ENCODE assay signal across 8 mouse cellular contexts in genomic region chr14:54714121-54714520, GRCm38 (mm10). TPM values are rescaled to one million over a fixed set of nuclear protein-coding genes. Genes with fewer than 3 reads are reported as not detected.
DNase-seq lines count a peak whose midpoint lies in the region; ATAC-seq and TF ChIP-seq lines count a peak whose summit lies in the region.

No protein-coding gene starts in this region.

- H3K27me3 ChIP-seq in embryonic facial prominence, embryonic 12.5 days: no peaks in the 10 kb centered on the region
- peaks cover 9% of the 10 kb centered on the region; the same call in 1 of the 2 replicates for H3K27me3 ChIP-seq in heart, embryonic 10.5 days (ENCODE audit: insufficient read depth, poor library complexity, severe bottlenecking)
- no peaks in the 10 kb centered on the region for H3K27me3 ChIP-seq in kidney, embryonic 14.5 days (ENCODE audit: control insufficient read depth, insufficient read depth, low read length)
- H3K27me3 ChIP-seq in limb, embryonic 14.5 days (ENCODE audit: control insufficient read depth, insufficient read depth, low read length): no peaks in the 10 kb centered on the region
- H3K27me3 ChIP-seq in midbrain, embryonic 16.5 days (ENCODE audit: control insufficient read depth, insufficient read depth, low read depth, low read length): no peaks in the 10 kb centered on the region; the same call in 1 of the 2 replicates
- H3K27me3 ChIP-seq in spleen, adult 2 months (ENCODE audit: control insufficient read depth, insufficient read depth, low read length): no peaks in the 10 kb centered on the region

- H3K9ac ChIP-seq in embryonic facial prominence, embryonic 12.5 days: no peak overlapping the region
- H3K9ac ChIP-seq in kidney, embryonic 14.5 days (ENCODE audit: low read depth, low read length): no peak overlapping the region
- H3K9ac ChIP-seq in limb, embryonic 14.5 days (ENCODE audit: low read depth, low read length, severe bottlenecking): no peak overlapping the region
- H3K9ac ChIP-seq in midbrain, embryonic 16.5 days (ENCODE audit: low read depth, low read length): peak overlapping the region; percentile 70

- no peaks in the 10 kb centered on the region for H3K9me3 ChIP-seq in embryonic facial prominence, embryonic 12.5 days
- H3K9me3 ChIP-seq in heart, embryonic 10.5 days: no peaks in the 10 kb centered on the region
- H3K9me3 ChIP-seq in kidney, embryonic 14.5 days (ENCODE audit: control insufficient read depth, low read length): no peaks in the 10 kb centered on the region; the same call in 1 of the 2 replicates
- no peaks in the 10 kb centered on the region for H3K9me3 ChIP-seq in limb, embryonic 14.5 days (ENCODE audit: control insufficient read depth, low read length)
- H3K9me3 ChIP-seq in midbrain, embryonic 16.5 days (replicated peaks; ENCODE audit: control insufficient read depth, low read length, poor library complexity, severe bottlenecking): no peaks in the 10 kb centered on the region

- under 1% methylated on average over 13 of the region's 13 CpGs for WGBS in embryonic facial prominence, embryonic 12.5 days
- under 1% methylated on average over 13 of the region's 13 CpGs for WGBS in heart, embryonic 10.5 days
- under 1% methylated on average over 13 of the region's 13 CpGs for WGBS in kidney, embryonic 14.5 days
- 2% methylated on average over 13 of the region's 13 CpGs for WGBS in limb, embryonic 14.5 days
- 1% methylated on average over 13 of the region's 13 CpGs for WGBS in midbrain, embryonic 16.5 days
- WGBS in spleen, adult 2 months: under 1% methylated on average over 13 of the region's 13 CpGs

- H3K36me3 ChIP-seq in embryonic facial prominence, embryonic 12.5 days: no peaks in the 10 kb centered on the region
- H3K36me3 ChIP-seq in heart, embryonic 10.5 days: no peaks in the 10 kb centered on the region
- no peaks in the 10 kb centered on the region for H3K36me3 ChIP-seq in kidney, embryonic 14.5 days (ENCODE audit: control insufficient read depth, insufficient read depth, low read length)
- no peaks in the 10 kb centered on the region for H3K36me3 ChIP-seq in limb, embryonic 14.5 days (ENCODE audit: control insufficient read depth, insufficient read depth, low read length)
- no peaks in the 10 kb centered on the region for H3K36me3 ChIP-seq in midbrain, embryonic 16.5 days (ENCODE audit: control insufficient read depth, insufficient read depth, low read length)
- no peaks in the 10 kb centered on the region for H3K36me3 ChIP-seq in spleen, adult 2 months (ENCODE audit: control insufficient read depth, insufficient read depth, low read length)

- DNase-seq in CD4-positive helper T cell, adult 2 months (ENCODE audit: low read depth, low spot score): peak; percentile 73
- peak; percentile 35 for DNase-seq in adrenal gland, postnatal 25 days
- peak; percentile 88 for DNase-seq in heart, embryonic 10.5 days (ENCODE audit: low spot score)
- DNase-seq in limb, embryonic 14.5 days (ENCODE audit: low spot score): peak; percentile 82
- DNase-seq in spleen, adult 2 months (ENCODE audit: low read depth in 1 of 2, low spot score in 2 of 2): peak; percentile 37 to 54

- H3K4me1 ChIP-seq in embryonic facial prominence, embryonic 12.5 days: 0 out of 2 replicates have a peak, but pooled peaks cover 5% of the 10 kb centered on the region
- peaks cover 21% of the 10 kb centered on the region for H3K4me1 ChIP-seq in heart, embryonic 10.5 days
- H3K4me1 ChIP-seq in kidney, embryonic 14.5 days (ENCODE audit: control insufficient read depth, insufficient read depth, low read length): peaks cover 6% of the 10 kb centered on the region; the same call in 1 of the 2 replicates
- H3K4me1 ChIP-seq in limb, embryonic 14.5 days (ENCODE audit: control insufficient read depth, insufficient read depth, low read length): no peaks in the 10 kb centered on the region
- peaks cover 9% of the 10 kb centered on the region; the same call in 1 of the 2 replicates for H3K4me1 ChIP-seq in midbrain, embryonic 16.5 days (ENCODE audit: control insufficient read depth, insufficient read depth, low read length)
- peaks cover 10% of the 10 kb centered on the region; the same call in 1 of the 2 replicates for H3K4me1 ChIP-seq in spleen, adult 2 months (ENCODE audit: control insufficient read depth, insufficient read depth, insufficient read length)

- no peak overlapping the region for H3K27ac ChIP-seq in embryonic facial prominence, embryonic 12.5 days
- no peak overlapping the region for H3K27ac ChIP-seq in heart, embryonic 10.5 days
- H3K27ac ChIP-seq in kidney, embryonic 14.5 days (ENCODE audit: low read depth, low read length): no peak overlapping the region
- no peak overlapping the region for H3K27ac ChIP-seq in limb, embryonic 14.5 days (replicated peaks; ENCODE audit: low read depth, low read length)
- H3K27ac ChIP-seq in midbrain, embryonic 16.5 days (ENCODE audit: low read length): peak overlapping the region; percentile 78
- no peak overlapping the region for H3K27ac ChIP-seq in spleen, adult 2 months (ENCODE audit: insufficient read depth, low read length)

- peak overlapping the region; percentile 55 for H3K4me2 ChIP-seq in embryonic facial prominence, embryonic 12.5 days (replicated peaks)
- peak overlapping the region; percentile 49 for H3K4me2 ChIP-seq in kidney, embryonic 14.5 days (replicated peaks; ENCODE audit: low read depth, low read length)
- H3K4me2 ChIP-seq in limb, embryonic 14.5 days (replicated peaks; ENCODE audit: low read depth, low read length, severe bottlenecking): peak overlapping the region; percentile 55
- H3K4me2 ChIP-seq in midbrain, embryonic 16.5 days (ENCODE audit: low read length): peak overlapping the region; percentile 84

- TF ChIP-seq POLR2A in limb, embryonic 14.5 days (IDR thresholded peaks at IDR 0.05; ENCODE audit: borderline replicate concordance, extremely low read depth, insufficient read depth, insufficient read length): no peak
- no peak for TF ChIP-seq POLR2A in spleen, adult 2 months (IDR thresholded peaks at IDR 0.05; ENCODE audit: low read depth, low read length)

- H3K4me3 ChIP-seq in embryonic facial prominence, embryonic 12.5 days: peak overlapping the region; percentile 23
- H3K4me3 ChIP-seq in heart, embryonic 10.5 days: peak overlapping the region; percentile 54
- peak overlapping the region; percentile 25 for H3K4me3 ChIP-seq in kidney, embryonic 14.5 days (ENCODE audit: low read length)
- H3K4me3 ChIP-seq in limb, embryonic 14.5 days (replicated peaks; ENCODE audit: low read length): peak overlapping the region; percentile 22
- H3K4me3 ChIP-seq in midbrain, embryonic 16.5 days (ENCODE audit: low read depth, low read length): peak overlapping the region; percentile 45
- H3K4me3 ChIP-seq in spleen, adult 2 months (ENCODE audit: extremely low read depth, insufficient read depth, insufficient read length): peak overlapping the region; percentile 60

- ATAC-seq in embryonic facial prominence, embryonic 12.5 days (ENCODE audit: insufficient number of reproducible peaks, insufficient read depth, low FRiP score, low TSS enrichment): no peak
- ATAC-seq in kidney, embryonic 14.5 days (ENCODE audit: low FRiP score, low TSS enrichment): peak; percentile 33; the same call in 1 of the 2 replicates
- peak; percentile 17; the same call in 1 of the 2 replicates for ATAC-seq in limb, embryonic 14.5 days (ENCODE audit: low FRiP score, low read depth)
- peak; percentile 79 for ATAC-seq in midbrain, embryonic 16.5 days

- TF ChIP-seq CTCF in spleen, adult 2 months (IDR thresholded peaks at IDR 0.05; ENCODE audit: extremely low read depth, insufficient read depth, insufficient read length, insufficient replicate concordance): peak; percentile 6; the same call in 1 of the 2 replicates

RNA-seq across cellular contexts. Expression of gene Cebpe, which starts 2.1 kb away (rescaled TPM):
- total RNA-seq in adrenal gland, postnatal 25 days (2021): not detected in 2 replicates
- polyA plus RNA-seq in embryonic facial prominence, embryonic 12.5 days (2016; fragmentation: Nextera tagmentation; extraction: Ambion mirVana): 0.42 TPM in 1 of 2 replicates, not detected in the other
- polyA plus RNA-seq in heart, embryonic 10.5 days (2016; fragmentation: Nextera tagmentation; extraction: Ambion mirVana): not detected in 2 replicates
- polyA plus RNA-seq in kidney, embryonic 14.5 days (2014; fragmentation: Nextera tagmentation; extraction: Ambion mirVana): not detected in 2 replicates
- 0.23 and 0.36 TPM in 2 replicates for polyA plus RNA-seq in limb, embryonic 14.5 days (2012; rRNA removed)
- 0.17 and 0.30 TPM in 2 replicates for polyA plus RNA-seq in limb, embryonic 14.5 days (2014; fragmentation: Nextera tagmentation; extraction: Ambion mirVana)
- polyA plus RNA-seq in midbrain, embryonic 16.5 days (2015; fragmentation: Nextera tagmentation; extraction: Ambion mirVana): not detected in 2 replicates
- 5.2 and 5.9 TPM in 2 replicates for polyA plus RNA-seq in spleen, adult 2 months (2012; rRNA removed)

RNA-seq across cellular contexts. Expression of gene Gm29776, which starts 15.5 kb away (rescaled TPM):
- not detected in 2 replicates for total RNA-seq in adrenal gland, postnatal 25 days (2021)
- polyA plus RNA-seq in embryonic facial prominence, embryonic 12.5 days (2016; fragmentation: Nextera tagmentation; extraction: Ambion mirVana): 0.09 and 0.19 TPM in 2 replicates
- polyA plus RNA-seq in heart, embryonic 10.5 days (2016; fragmentation: Nextera tagmentation; extraction: Ambion mirVana): 0.10 and 0.38 TPM in 2 replicates
- polyA plus RNA-seq in kidney, embryonic 14.5 days (2014; fragmentation: Nextera tagmentation; extraction: Ambion mirVana): 0.08 and 0.16 TPM in 2 replicates
- 0.04 and 0.06 TPM in 2 replicates for polyA plus RNA-seq in limb, embryonic 14.5 days (2012; rRNA removed)
- polyA plus RNA-seq in limb, embryonic 14.5 days (2014; fragmentation: Nextera tagmentation; extraction: Ambion mirVana): 0.21 TPM in 1 of 2 replicates, not detected in the other
- polyA plus RNA-seq in midbrain, embryonic 16.5 days (2015; fragmentation: Nextera tagmentation; extraction: Ambion mirVana): 0.15 and 0.29 TPM in 2 replicates
- polyA plus RNA-seq in spleen, adult 2 months (2012; rRNA removed): 0.04 and 0.07 TPM in 2 replicates

RNA-seq across cellular contexts. Expression of gene Acin1, which starts 27.4 kb away (rescaled TPM):
- total RNA-seq in adrenal gland, postnatal 25 days (2021): 233 and 235 TPM in 2 replicates
- 150 and 157 TPM in 2 replicates for polyA plus RNA-seq in embryonic facial prominence, embryonic 12.5 days (2016; fragmentation: Nextera tagmentation; extraction: Ambion mirVana)
- 80.3 and 110 TPM in 2 replicates for polyA plus RNA-seq in heart, embryonic 10.5 days (2016; fragmentation: Nextera tagmentation; extraction: Ambion mirVana)
- 161 and 169 TPM in 2 replicates for polyA plus RNA-seq in kidney, embryonic 14.5 days (2014; fragmentation: Nextera tagmentation; extraction: Ambion mirVana)
- polyA plus RNA-seq in limb, embryonic 14.5 days (2012; rRNA removed): 280 and 297 TPM in 2 replicates
- 99.4 and 118 TPM in 2 replicates for polyA plus RNA-seq in limb, embryonic 14.5 days (2014; fragmentation: Nextera tagmentation; extraction: Ambion mirVana)
- polyA plus RNA-seq in midbrain, embryonic 16.5 days (2015; fragmentation: Nextera tagmentation; extraction: Ambion mirVana): 108 and 123 TPM in 2 replicates
- 126 and 130 TPM in 2 replicates for polyA plus RNA-seq in spleen, adult 2 months (2012; rRNA removed)

RNA-seq across cellular contexts. Expression of gene 1700123O20Rik, which starts 28.1 kb away (rescaled TPM):
- 39.3 and 39.9 TPM in 2 replicates for total RNA-seq in adrenal gland, postnatal 25 days (2021)
- polyA plus RNA-seq in embryonic facial prominence, embryonic 12.5 days (2016; fragmentation: Nextera tagmentation; extraction: Ambion mirVana): 94.4 and 106 TPM in 2 replicates
- 64.6 and 79.7 TPM in 2 replicates for polyA plus RNA-seq in heart, embryonic 10.5 days (2016; fragmentation: Nextera tagmentation; extraction: Ambion mirVana)
- 89.8 and 110 TPM in 2 replicates for polyA plus RNA-seq in kidney, embryonic 14.5 days (2014; fragmentation: Nextera tagmentation; extraction: Ambion mirVana)
- polyA plus RNA-seq in limb, embryonic 14.5 days (2012; rRNA removed): 75.3 and 82.3 TPM in 2 replicates
- 86.9 and 90.2 TPM in 2 replicates for polyA plus RNA-seq in limb, embryonic 14.5 days (2014; fragmentation: Nextera tagmentation; extraction: Ambion mirVana)
- 58.9 and 63.9 TPM in 2 replicates for polyA plus RNA-seq in midbrain, embryonic 16.5 days (2015; fragmentation: Nextera tagmentation; extraction: Ambion mirVana)
- 32.9 and 66.9 TPM in 2 replicates for polyA plus RNA-seq in spleen, adult 2 months (2012; rRNA removed)

Comparison
In these comparisons a context has a peak if more than half of its experiments do, and no peak if none do; other contexts are left out.
1. DNase-seq: peak in every context shown above with its lines; median percentile 88 in heart, embryonic 10.5 days; 82 in limb, embryonic 14.5 days; 73 in CD4-positive helper T cell, adult 2 months; 46 in spleen, adult 2 months; 35 in adrenal gland, postnatal 25 days.